In genomic region chr2:144465876-144466575, GRCm38 (mm10) we compare ENCODE assay signal across 17 mouse cellular contexts.
DNase-seq lines count a peak whose midpoint lies in the region; ATAC-seq lines count a peak whose summit lies in the region.
"Had no signal": no experiment of that assay in that cellular context is flagged by ENCODE, and none has a peak within 500 bp of the region (broad histone marks: within the 10 kb centered on the region; RNA-seq: fewer than 3 reads in every experiment).

No protein-coding gene starts in this region.

- no peak for DNase-seq in frontal cortex, postnatal 10 days (ENCODE audit: low spot score in 2 of 2)
- DNase-seq in layer of hippocampus, adult 8-10 months (ENCODE audit: low spot score in 2 of 2) = peak; percentile 31 to 41
- DNase-seq in layer of hippocampus, postnatal 10 days (ENCODE audit: low spot score in 2 of 2) = no peak
- peak; percentile 46 to 64 for DNase-seq in frontal cortex, adult 2 months (ENCODE audit: extremely low spot score in 1 of 2, low spot score in 1 of 2)
- DNase-seq in left cerebral cortex, postnatal 36 days (ENCODE audit: low spot score in 2 of 2) = peak; percentile 50 to 60
- DNase-seq in cerebellum, adult 9-11 months = no peak
- DNase-seq in liver = no peak
- DNase-seq: cerebellum, adult 11 months; heart, postnatal 36 days; kidney, adult 9 months; lung, embryonic 14.5 days; lung, postnatal 4 days; retina, postnatal 1 day; thymus, postnatal 14 days had no signal

- intact Hi-C loops in left cerebral cortex, postnatal 36 days (cut with DNase I) = no loop called here

- ATAC-seq in frontal cortex, adult (ENCODE audit: low TSS enrichment) = peak; percentile 70
- ATAC-seq: CD4-positive, CD25-positive, alpha-beta regulatory T cell, adult 4 months; liver, embryonic 12.5 days had no signal

Comparison
In these comparisons a context has a peak if more than half of its experiments do, and no peak if none do; other contexts are left out.
1. DNase-seq: peak in layer of hippocampus, adult 8-10 months (2 of 2), frontal cortex, adult 2 months (2 of 2) and left cerebral cortex, postnatal 36 days (2 of 2); none in frontal cortex, postnatal 10 days (0 of 2), layer of hippocampus, postnatal 10 days (0 of 2), cerebellum, adult 9-11 months (single experiment) and liver (single experiment).